Mouse (Mus musculus) ES-E14 (cell line): ENCODE results near the gene Slc25a33. TPM values are rescaled to one million over a fixed set of nuclear protein-coding genes. Genes with fewer than 3 reads are reported as not detected.
"Not testable (repeated sequence)": the region's sequence is repeated elsewhere in the genome, so short reads cannot be mapped to it uniquely, and the experiment has no call there.

ENCODE experiments used
- DNase-seq: peaks from one replicate; pipeline ENCODE4 v3.0.0-alpha.2; 2013; ENCODE audit warnings: low read depth, low spot score
- H3K27ac ChIP-seq: 2 replicates; pipeline ENCODE4 v1.5.1; 2012; ENCODE audit warnings: low read depth, mild to moderate bottlenecking, low read length, moderate library complexity, mixed read lengths; ENCODE audit not compliant: poor library complexity, insufficient read depth, severe bottlenecking
- H3K36me3 ChIP-seq: 2 replicates; pipeline ENCODE4 v1.6.1; 2012; ENCODE audit warnings: mild to moderate bottlenecking, low read length, moderate library complexity, mixed read lengths; ENCODE audit not compliant: control insufficient read depth, poor library complexity, insufficient read depth, severe bottlenecking
- H3K4me1 ChIP-seq, 2 experiments: fragments of 150-350 bp in 1 of 2; sonication (generic) in 1 of 2; 2 replicates each; pipeline ENCODE4 v1.6.1; 2012; ENCODE audit warnings: low read length in 2 of 2, mild to moderate bottlenecking in 1 of 2, mixed read lengths in 1 of 2; ENCODE audit not compliant: control insufficient read depth in 2 of 2, insufficient read depth in 2 of 2, poor library complexity in 1 of 2
- H3K4me3 ChIP-seq, 2 experiments: fragments of 150-350 bp in 1 of 2; sonication (generic) in 1 of 2; 2 replicates each; pipeline ENCODE4 v1.5.1; 2012; ENCODE audit warnings: low read length in 2 of 2, low read depth in 1 of 2, mild to moderate bottlenecking in 1 of 2, mixed read lengths in 1 of 2; ENCODE audit not compliant: insufficient read depth in 1 of 2, poor library complexity in 1 of 2, severe bottlenecking in 1 of 2
- H3K9ac ChIP-seq: 2 replicates; pipeline ENCODE4 v1.6.1; 2012; ENCODE audit warnings: low read depth, mild to moderate bottlenecking, low read length, mixed read lengths; ENCODE audit not compliant: poor library complexity, insufficient read depth, severe bottlenecking
- H3K9me3 ChIP-seq: fragments of 150-350 bp; sonication (generic); 2 replicates; pipeline ENCODE4 v1.6.1; 2012; ENCODE audit warnings: low read depth, mild to moderate bottlenecking, low read length; ENCODE audit not compliant: control insufficient read depth, insufficient read depth
- CHD2 ChIP-seq: IDR thresholded peaks from 2 replicates; pipeline ENCODE4 v1.6.1; 2014; ENCODE audit warnings: mild to moderate bottlenecking, low read depth, low read length, inconsistent platforms
- HCFC1 ChIP-seq: IDR thresholded peaks from 2 replicates; pipeline ENCODE4 v1.6.1; 2012; ENCODE audit warnings: low read length, inconsistent platforms, borderline replicate concordance; ENCODE audit not compliant: insufficient read depth
- MAFK ChIP-seq: IDR thresholded peaks from 2 replicates; pipeline ENCODE4 v1.6.1; 2014; ENCODE audit warnings: mild to moderate bottlenecking, low read depth, low read length, inconsistent platforms; ENCODE audit not compliant: insufficient read depth
- ZC3H11A ChIP-seq: IDR thresholded peaks from 2 replicates; pipeline ENCODE4 v1.6.1; 2012; ENCODE audit warnings: low read depth, mild to moderate bottlenecking, inconsistent platforms, low read length, borderline replicate concordance
- ZNF384 ChIP-seq: IDR thresholded peaks from 2 replicates; pipeline ENCODE4 v1.6.1; 2012; ENCODE audit warnings: low read depth, low read length, inconsistent platforms
- in situ Hi-C, 2 experiments: fragments of 600-800 bp; cut with MboI; formaldehyde crosslinking; loops; one replicate each; pipeline ENCODE4 v1.15.1; 2025; ENCODE audit warnings: low sequenced_read_pairs in 2 of 2, inconsistent platforms in 1 of 2; ENCODE audit not compliant: unreplicated experiment in 2 of 2
- total RNA-seq: library from RNA; depleted of rRNA; stranded (reverse); fragments of 300-350 nt; gene quantifications from 2 replicates; pipeline ENCODE4 v1.2.3, GENCODE M21; 2012

Slc25a33 gene
- total RNA-seq, 1 experiment, result 12.2 TPM

- H3K9me3 ChIP-seq, result no peaks in the 10 kb centered on the region
- DNase-seq, result no peak
- peaks cover 15 to 16% of the 10 kb centered on the region in 2 experiments for H3K4me1 ChIP-seq
- H3K36me3 ChIP-seq, result peaks cover 9% of the 10 kb centered on the region
- in situ Hi-C loops, result no loop called here
- H3K4me3 ChIP-seq, result no peak overlapping the region
- no peak overlapping the region for H3K9ac ChIP-seq
- H3K27ac ChIP-seq, result no peak overlapping the region; the same call in 1 of the 2 replicates
- TF ChIP-seq CHD2 (no peak), MAFK (no peak), HCFC1 (no peak), ZC3H11A (no peak), ZNF384 (no peak)
Observed at GRCm38 (mm10) chr4:149750671-149751070, 23.4 kb downstream of the Slc25a33 start.

DNA sequence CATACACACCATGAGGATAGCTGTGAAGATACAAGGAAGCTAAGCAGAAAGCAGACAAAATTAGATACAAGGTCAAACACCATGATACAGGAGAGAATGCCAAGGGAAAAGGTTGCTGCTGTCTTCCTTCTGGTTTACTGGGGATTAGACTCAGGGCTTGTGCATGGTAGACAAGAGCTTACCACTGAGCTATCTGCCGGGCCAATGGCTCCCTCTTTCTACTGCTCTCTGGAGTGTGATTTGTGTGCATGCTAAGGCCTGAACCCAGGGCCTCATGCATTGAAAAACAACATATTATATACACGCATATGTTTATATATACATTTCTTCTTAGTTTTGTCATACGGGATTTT is 24.4 kb downstream of the Slc25a33 start:
- H3K27ac ChIP-seq, H3K9me3 ChIP-seq, DNase-seq, H3K4me3 ChIP-seq, in situ Hi-C loops, H3K9ac ChIP-seq: not testable (repeated sequence)
- H3K4me1 ChIP-seq, result peaks cover 18 to 21% of the 10 kb centered on the region in 2 experiments
- peaks cover 15% of the 10 kb centered on the region for H3K36me3 ChIP-seq

- H3K9me3 ChIP-seq, result no peaks in the 10 kb centered on the region
- TF ChIP-seq ZC3H11A, result no peak
- TF ChIP-seq HCFC1, result no peak
- TF ChIP-seq CHD2, result no peak
- TF ChIP-seq MAFK, result no peak
- DNase-seq, result no peak
- H3K4me1 ChIP-seq, result peaks cover 18 to 23% of the 10 kb centered on the region in 2 experiments
- no peak overlapping the region for H3K4me3 ChIP-seq
- in situ Hi-C loops, result no loop called here
- H3K36me3 ChIP-seq, result peaks cover 16% of the 10 kb centered on the region
- H3K9ac ChIP-seq, result no peak overlapping the region
- no peak overlapping the region for H3K27ac ChIP-seq
Observed at GRCm38 (mm10) chr4:149749003-149749662, 24.9 kb downstream of the Slc25a33 start.

GRCm38 (mm10) chr4:149744119-149744518 is 30.0 kb downstream of the Slc25a33 start:
- H3K4me3 ChIP-seq, result no peak overlapping the region
- DNase-seq, result no peak
- in situ Hi-C loops, result no loop called here
- TF ChIP-seq CHD2 (no peak), ZC3H11A (no peak), HCFC1 (no peak), MAFK (no peak), ZNF384 (no peak)
- H3K4me1 ChIP-seq, result peaks cover 12 to 19% of the 10 kb centered on the region in 2 experiments
- H3K27ac ChIP-seq, result no peak overlapping the region
- no peaks in the 10 kb centered on the region for H3K9me3 ChIP-seq
- H3K36me3 ChIP-seq, result peaks cover 23% of the 10 kb centered on the region
- no peak overlapping the region for H3K9ac ChIP-seq

GRCm38 (mm10) chr4:149742011-149742530 is 32.0 kb downstream of the Slc25a33 start:
- H3K36me3 ChIP-seq, result peaks cover 16% of the 10 kb centered on the region; the same call in 1 of the 2 replicates
- TF ChIP-seq CHD2, result no peak
- TF ChIP-seq MAFK, result no peak
- no peak for TF ChIP-seq ZC3H11A
- TF ChIP-seq ZNF384, result no peak
- TF ChIP-seq HCFC1, result no peak
- DNase-seq, result no peak
- H3K4me1 ChIP-seq, result peaks cover 12 to 16% of the 10 kb centered on the region in 2 experiments
- in situ Hi-C loops, result no loop called here
- no peaks in the 10 kb centered on the region for H3K9me3 ChIP-seq
- no peak overlapping the region for H3K4me3 ChIP-seq
- H3K27ac ChIP-seq, result no peak overlapping the region
- H3K9ac ChIP-seq, result no peak overlapping the region
